Mouse (Mus musculus) frontal cortex, postnatal 14 days (tissue): Measurements from ENCODE around the gene Tenm3.
A peak's percentile ranks its signal among the peaks of the same experiment; 100 is the strongest.

Experiments
- DNase-seq, 2 experiments: peaks; one replicate each; pipeline ENCODE4 v3.0.0; 2022; ENCODE audit warnings: low spot score in 2 of 2

The Tenm3 gene

DNA sequence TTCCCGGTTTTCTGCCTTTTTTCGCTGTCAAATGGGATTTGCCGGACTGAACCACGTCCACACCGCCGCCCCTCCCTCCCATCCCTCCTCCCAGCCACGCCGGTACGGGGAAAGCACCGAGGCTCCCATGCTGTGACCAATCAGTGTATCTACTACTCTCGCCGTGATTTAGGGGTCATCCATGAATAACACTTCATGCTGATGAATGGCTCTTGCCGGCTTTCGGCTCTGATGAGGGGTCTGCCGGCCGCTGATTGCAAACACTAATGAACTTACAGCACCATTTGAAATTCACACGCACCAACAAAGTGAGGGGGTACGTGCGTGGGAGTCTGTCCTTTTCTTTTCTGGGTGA is at the start of gene Tenm3:
Gene Tenm3, minus strand, starts transcription at position 21 of the 355 bp plus-strand sequence.
- DNase-seq: no peak

DNA sequence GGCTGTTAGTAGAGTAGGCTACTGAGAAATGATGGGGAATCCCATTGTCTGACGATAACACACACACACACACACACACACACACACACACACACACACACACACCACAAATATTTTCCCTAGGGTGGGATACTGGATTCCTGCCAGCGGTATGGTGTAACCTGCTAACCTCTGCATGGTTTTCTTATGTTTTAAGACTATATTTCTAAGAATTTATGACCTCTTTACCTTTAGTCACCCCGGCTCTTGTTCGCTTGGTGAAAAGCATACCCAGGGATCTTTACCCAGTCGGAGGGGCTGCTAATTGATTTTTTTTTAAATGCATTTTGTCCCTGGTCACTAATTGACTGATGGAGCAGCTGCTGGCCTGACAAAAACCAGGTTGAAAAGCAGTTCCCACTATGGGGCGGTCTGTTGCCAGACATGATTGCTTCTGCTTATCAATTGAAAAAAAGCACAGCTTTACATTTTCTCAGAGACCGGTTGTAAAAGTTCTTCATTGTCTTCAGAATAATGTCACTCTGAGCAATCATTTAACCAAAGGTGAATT is 46.5 kb upstream of the Tenm3 start:
- DNase-seq: no peak

DNA sequence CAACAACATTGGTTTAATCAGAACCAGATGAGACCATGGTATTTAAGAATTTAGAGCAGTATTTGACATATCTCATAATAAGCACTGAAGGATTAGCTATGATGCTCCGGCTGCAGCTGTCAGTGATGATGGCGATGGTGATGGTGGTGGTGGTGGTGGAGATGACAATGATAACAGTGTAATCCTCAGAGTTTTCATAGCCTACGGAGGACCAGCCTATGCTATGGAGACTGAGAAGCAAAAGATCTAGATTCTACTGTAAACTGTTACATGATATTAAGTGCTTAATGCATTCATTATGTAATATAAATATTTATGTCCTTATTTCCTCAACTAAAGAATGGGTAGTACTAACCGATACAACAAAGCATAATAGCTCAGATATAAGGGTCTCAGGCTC is 40.5 kb upstream of the Tenm3 start:
- no peak for DNase-seq

DNA sequence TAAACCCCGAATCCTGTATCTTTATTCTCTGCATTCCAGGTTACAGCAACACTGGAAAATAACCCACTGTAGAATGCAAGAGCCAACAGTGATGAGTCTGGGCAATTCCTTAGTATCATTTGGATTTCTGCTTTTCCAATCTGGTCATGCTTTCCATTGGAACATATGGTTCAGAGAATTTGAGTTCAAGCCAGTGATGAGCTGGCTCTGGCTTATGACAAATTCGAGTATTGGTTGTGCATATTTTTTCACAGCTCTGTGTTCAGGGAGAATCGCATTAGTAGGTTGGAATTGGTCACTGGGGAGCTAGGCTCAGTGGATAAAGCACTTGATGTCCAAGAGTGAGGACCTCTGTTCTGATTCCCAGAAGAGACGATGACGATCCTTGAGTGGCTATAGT is 36.8 kb upstream of the Tenm3 start:
- no peak for DNase-seq

DNA sequence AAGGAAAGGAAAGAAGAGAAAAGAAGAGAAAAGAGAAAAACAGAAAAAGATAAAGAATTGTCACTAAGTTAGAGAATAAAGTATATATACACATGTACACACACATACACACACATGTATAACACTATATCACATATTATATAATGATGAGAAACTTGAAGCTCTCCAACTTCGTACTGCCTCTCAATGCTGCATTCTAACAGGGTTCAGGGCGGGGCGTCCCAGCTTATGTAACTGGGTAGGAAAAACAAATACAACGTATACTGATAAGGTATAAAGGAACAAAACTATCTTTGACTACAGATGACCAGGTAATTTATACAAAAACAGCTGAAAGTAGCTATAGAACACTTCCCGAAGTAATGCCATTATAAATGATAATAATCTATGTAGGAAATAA is 22.2 kb upstream of the Tenm3 start:
- DNase-seq: no peak

DNA sequence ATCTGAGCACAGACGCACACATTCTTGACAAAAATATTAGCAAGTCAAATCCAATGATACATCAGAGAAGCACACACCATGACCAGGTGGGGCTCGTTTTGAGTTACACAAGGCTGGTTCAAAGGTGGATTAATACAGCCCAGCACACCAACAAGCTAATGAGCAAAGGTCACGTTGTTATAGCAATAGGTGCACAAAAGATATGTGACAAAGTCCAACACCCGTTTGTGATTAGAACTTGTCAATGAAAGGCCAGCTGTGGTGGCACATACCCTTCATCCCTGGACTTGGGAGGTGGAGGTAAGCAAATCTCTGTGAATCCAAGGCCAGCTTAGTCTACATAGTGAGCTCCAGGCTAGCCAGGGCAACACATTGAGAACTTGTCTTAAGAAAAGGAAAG is 21.7 kb upstream of the Tenm3 start:
- no peak for DNase-seq

DNA sequence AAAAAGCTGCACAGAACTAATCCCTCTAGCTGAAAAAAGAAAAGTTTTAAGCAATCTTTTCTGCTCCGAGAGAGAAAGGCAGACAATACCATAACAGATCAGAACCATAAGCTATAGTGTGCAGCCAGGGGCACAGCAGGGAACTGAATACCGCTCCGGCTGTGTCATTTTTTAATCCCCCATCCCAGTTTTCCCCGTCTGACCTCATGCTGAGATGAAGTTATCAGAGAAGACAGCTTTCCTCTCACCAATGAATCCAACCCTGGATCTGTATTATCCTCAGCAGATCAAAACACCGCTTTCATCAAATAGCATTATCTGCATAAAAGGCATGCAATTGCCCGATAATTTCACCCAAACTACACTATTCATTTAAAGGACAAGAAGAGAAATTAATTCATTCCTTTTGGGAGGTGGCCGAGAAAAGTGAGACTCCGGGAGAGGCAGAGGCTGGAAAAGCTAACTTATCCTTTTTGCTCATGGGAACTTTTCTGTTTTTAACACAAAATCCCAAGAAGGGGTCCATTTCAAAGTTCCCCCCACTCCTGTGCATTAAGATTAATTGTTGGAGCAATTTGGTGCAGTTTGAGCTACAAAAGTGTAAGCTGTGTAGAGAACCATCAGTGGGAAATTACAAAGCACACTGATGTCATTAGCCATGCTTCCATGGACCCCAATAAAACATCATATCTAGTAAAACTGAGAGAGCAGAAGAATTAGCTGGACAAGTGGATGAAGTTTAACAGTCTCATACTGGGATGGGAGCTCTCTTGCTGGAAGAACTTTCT is 6.7 kb upstream of the Tenm3 start:
- no peak for DNase-seq

DNA sequence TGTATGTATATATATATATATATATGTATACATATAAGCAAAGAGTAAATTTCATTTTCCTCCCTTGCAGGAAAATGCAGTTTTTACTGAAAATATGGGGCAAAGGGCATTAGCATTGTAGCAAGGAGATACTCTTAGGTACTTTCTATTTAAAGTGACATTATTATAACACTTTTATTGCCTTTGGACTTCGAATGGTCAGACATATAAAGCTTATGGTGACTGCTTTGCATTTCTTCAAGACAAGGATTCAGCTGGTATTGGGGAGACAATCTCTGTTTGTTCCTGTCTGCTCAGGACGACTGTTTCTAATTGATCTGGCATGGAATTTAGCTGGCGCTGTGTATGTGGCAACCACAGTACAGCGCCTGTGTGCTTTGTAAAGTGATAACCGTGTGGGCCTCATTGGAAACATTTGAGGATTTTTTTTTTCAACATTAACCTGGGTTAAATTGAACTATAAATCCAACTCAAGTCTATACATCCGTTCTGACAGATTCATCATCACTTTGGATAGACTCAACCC is 5.4 kb upstream of the Tenm3 start:
- DNase-seq: no peak

DNA sequence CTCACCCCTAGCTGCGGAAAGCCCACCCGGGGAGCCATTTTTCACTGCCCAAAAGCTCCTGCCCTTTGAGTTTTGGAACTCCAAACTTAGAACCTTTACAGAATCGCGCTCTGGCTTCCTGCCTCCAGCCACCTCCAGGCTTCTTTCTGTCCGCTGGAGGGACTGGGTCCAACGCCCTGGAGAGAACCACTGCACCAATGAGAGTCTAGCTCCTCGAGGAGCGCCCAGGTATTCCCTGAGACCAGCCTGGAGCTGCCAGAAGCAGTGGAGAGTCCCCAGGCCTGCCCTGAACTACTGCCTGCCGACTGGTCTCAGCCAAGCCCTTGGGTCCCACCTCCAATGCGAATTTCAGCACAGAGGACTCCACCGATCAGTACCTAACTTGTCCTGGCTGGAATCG is 1.2 kb upstream of the Tenm3 start:
- no peak for DNase-seq

DNA sequence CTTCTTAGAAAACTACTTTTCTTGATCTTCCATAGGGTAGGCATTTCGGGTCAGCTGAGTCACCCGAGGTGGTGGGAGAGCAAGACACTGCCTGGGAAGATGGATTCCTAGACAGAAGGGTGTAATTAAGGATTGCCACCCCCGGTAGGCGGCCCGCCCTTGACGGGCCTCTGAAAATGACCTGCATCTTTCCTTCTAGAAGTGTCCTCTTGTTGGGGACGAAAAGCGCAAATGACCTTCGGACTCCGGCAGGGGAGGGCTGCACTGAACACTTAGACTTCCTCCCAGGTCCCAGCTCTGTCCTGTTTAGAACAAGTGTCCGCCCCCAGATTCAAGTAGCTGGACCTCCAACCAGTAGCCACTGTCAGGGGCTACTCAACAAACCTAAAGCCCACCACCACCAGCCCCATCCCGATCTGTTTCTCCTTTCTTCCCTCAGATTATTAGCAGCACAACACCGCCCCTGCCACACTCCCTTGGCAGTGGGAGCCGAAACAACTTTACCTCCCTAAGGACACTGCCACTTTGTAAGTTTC is 687 bp upstream of the Tenm3 start:
- DNase-seq: no peak

DNA sequence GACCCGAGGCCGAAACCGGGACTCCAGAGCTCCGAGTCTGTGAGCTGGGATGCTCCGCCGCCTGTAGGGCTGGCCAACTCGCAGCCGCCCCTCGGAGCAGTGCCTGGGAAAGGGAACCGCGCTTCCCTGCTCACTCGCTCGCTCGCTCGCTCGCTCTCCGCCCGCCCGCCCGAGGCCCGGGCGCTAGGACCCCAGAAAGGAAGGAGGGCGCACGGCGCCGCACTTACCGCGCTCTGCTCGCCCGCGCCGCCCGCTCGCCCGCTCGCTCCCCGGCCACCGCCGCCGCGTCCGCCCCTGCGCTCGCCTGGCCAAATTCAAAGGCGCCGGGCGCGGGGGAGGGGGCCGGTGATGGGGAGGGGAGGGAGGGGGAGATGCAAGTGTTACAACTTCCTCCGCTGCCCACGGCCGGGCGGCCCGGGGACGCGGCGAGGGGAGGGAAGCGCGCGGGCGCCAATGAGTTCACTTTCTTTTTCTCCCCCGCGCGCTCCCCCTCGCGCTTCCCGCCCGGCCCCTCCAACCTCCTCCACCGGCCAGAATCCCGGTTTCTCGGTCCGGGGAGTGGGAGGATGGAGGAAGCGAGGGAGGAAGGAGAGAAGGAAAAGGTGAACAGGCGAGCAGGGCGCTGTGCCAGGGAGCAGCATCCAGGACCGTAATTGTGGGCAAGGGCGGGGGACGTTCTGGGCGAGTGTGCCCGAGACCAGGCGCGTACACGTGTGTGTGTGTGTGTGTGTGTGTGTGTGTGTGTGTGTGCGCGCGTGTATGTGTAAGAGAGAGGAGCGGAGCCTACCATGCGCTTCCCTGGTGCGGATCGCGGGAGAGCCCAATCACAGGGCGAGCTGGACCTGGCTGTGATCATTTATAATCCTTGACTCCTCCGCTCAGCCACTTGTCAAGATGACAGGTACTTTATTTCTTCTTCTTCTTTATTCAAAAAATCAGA is 490 bp downstream of the Tenm3 start:
- peak; percentile 18 to 26 for DNase-seq

DNA sequence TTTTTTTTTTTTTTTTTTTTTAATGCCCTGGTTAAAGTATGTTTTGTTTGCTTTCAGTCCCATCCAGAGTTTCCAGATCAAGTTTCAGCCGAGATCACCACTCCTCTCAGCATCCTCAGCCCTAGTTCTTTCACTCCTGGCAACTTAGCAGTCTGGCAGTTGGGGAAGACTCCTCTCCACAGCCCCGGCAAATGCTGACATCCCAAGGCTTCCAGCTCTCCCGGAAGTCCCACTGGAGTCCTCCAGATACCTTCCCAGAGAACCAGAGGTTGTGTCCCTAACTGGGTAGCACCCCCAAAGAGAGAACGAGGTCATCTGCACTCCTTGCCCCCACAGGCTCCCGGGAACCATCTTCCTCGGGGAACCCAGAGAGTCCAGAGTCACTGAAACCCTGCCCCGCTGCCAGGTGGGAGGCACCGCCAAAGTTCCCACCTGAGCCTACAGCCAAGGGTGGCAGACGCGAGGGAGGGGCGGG is 1.2 kb downstream of the Tenm3 start:
- DNase-seq: no peak

DNA sequence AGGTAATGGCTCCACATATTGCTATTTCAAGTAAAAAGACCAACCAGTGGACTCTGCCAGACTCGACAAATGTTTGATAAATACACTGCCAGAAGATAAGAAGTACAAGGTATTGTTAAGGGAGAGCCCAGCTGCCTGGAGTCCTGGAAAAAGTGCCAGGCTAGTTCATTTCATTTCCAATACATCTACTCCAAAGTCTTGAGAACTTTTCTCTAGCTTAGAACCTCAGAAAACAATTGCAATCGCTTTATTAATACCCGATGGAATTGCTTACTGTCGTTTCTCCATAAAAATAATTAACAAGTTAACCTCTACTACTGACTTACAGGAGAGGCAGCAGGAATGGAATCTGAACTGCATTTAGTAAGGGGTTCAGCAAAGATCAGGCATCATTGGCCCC is 1.7 kb downstream of the Tenm3 start:
- DNase-seq: no peak

DNA sequence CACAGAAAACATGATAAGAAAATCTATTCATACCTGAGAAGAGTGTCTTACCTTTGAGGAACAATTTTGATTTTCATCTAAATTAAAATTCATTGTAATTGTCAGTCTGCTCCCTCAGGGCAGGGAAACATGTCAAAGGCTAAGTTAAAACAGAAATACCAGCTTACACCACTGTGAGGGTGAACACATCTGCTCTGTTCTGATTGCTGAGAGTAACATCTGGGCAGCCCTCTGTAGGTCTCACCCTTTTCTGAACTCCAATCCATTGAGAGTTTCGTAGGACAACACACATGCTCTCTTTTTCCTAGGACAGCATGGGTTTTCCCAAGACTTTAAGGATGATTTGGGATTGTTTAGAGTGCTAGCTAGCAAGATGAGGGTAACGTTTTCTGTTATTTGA is 8.0 kb downstream of the Tenm3 start:
- no peak for DNase-seq

DNA sequence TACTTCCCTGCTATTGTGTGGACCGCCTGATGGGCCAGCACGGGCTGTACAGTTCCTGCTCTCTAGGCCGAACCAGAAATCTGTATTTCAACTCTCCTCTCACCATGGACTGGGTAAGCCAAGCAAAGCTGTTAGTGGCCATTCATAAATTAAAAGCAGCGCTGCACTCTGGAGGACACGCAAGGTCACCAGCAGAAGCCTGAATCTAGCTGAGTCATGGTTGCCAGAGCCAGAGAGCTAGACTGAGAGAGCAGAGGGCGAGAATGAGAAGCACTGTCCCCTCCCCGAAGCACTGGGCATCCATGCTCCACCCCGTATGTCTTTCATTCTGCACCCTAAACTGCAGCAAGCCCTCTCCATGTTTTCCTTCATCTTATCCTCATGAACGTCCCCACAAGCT is 16.3 kb downstream of the Tenm3 start:
- DNase-seq: no peak

DNA sequence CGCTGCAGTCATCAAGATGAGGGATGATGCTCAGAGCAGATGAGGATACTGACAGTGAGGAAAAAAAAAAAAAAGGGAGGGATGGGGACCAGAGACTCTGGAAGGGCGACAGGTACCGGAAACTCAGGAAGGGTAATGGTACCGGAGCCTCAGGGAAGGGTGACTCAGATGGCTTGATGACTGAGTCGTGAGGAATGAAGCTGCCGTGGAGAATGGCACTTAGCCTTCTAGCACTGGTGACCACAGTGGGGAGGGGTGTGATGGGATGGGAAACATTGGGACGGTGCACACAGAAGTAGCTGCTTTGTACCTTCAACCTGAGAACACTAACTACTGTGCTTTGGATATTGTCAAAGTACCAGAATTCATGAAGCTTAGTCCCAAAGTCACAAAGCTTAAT is 18.1 kb downstream of the Tenm3 start:
- no peak for DNase-seq

DNA sequence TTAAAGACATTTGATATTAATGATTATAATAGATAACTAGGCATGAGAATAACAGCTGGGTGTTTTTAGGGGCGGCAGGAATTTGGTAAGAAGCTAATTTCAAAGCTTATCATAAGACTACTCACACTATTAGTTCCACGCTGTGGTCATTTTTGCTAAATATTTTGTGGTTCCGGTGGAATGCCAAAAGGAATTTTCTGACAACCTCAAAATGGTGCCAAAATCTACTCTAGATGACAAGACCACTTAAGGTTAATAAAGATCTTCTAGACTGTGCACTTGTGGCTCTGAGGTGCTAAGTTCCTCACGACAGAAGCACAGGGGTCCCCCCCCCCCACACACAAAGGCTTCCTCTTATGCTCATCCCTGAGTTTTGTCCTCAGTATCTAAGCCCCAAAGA is 21.5 kb downstream of the Tenm3 start:
- DNase-seq: no peak

DNA sequence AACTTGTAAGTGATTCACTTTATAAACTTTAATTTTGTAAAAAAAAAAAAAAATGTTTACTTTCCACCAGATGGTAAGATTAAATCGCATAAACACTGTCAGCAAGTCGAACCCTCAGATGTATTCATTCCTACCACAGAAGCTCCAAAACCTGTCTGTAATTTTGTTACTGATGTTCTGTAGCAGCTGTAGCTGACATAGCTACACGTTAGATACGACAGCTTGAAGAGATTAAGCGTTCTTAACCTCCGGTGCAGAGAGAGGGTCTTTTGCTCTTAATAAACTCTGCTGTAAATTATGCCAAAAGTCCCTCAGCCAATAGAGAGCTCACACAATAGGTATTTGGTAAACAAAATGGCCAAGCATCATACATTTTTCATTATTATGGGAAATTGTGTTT is 23.8 kb downstream of the Tenm3 start:
- no peak for DNase-seq

DNA sequence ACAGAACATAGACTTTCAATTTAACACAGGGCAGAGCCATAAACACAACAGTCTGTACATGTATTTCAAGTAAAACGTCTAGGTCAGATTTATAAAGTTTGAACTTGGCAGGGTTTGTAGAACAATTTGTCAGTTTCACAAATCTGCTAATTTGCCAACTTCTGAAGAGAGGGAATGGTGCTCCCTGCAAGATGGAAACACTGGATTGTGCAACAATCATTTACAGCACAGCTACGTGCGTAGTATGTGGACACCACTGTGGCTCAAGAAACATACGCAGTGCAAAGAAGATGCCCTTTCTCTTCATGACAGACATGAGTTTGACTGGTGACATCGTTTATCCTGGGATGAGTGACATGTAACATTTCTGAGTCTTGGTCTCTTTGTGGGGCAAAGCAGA is 24.4 kb downstream of the Tenm3 start:
- no peak for DNase-seq

DNA sequence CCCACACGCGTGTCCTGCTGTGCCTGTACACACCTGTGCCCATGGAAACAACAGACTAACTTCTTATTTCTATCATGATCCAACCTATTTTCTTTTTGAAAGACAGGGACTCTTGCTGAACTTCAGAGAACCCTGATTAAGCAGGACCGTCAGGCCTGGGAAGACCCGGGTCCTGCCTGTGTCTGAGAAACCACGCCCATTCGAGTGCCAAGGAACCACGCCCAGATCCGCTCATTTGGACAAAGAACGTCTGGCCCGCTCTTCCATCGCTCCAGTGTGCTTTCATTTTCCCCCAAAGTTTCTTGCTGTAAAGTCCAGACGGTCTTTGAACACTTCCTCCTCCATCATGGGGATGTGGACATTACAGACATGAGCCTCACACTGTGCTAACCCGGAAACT is 26.8 kb downstream of the Tenm3 start:
- no peak for DNase-seq

DNA sequence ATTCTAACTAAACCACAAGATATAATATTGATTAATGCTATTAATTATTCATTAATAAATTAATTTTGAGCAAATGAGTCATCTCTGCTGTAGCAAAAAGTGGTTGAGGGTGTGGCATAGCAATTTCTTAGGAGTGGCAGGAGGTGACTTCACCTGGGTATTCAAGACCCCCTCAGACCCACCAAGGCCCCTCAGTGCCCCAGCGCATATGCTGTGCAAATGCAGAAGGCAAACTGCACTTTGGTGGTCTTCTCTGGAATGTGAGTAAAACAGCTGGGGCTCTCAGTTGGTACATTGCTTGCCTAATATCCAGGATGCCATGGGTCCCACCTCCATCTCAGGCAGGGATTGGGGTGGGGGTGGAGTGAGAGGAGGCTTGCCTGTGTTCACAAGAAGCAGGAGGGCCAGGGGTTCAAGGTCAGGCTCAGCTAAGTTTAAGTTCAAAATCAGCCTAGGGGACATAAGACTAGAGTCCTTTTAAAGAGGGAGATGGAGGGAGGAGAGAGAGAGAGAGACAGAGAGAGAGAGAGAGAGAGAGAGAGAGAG is 31.5 kb downstream of the Tenm3 start:
- no peak for DNase-seq

DNA sequence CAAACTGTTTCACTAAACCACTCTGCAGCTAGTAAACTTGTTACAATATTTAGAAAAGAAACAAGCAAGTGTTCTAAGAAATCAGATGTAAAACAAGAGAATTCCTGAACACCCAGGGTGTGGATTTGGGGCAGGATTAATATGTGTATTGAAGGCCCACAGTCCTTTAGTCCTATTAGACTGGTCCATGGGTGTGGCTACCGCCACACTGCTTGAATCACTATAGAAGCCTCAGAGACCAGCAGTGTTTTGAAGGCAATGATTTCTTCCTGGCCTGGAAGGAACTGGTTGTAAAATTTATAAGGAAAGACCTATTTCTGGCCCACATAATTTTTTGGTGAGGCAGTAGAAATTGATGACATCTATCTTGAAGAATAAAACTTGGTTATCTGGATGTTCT is 33.1 kb downstream of the Tenm3 start:
- no peak for DNase-seq
